Mouse (Mus musculus) olfactory bulb, adult 2 months (tissue): ENCODE measurements at regions not wholly inside any gene's neighbourhood (a gene's known extent, or its start where the extent isn't known, plus 50 kb on each side); places are given as distances from the start of the nearest gene placed in this dataset.

Experiments
- CTCF ChIP-seq: fragments of 200-500 bp; IDR thresholded peaks from 2 replicates; pipeline ENCODE4 v1.5.1; 2012; ENCODE audit warnings: low read depth, mild to moderate bottlenecking, low read length, moderate library complexity; ENCODE audit not compliant: insufficient read depth
- POLR2A ChIP-seq: fragments of 200-500 bp; IDR thresholded peaks from 2 replicates; pipeline ENCODE4 v1.6.1; 2012; ENCODE audit warnings: mild to moderate bottlenecking, low read depth, low read length, moderate library complexity; ENCODE audit not compliant: insufficient read depth

- TF ChIP-seq CTCF, result no peak
- TF ChIP-seq POLR2A, result no peak
Measured at GRCm38 (mm10) chr16:92917356-92917755, 91.4 kb upstream of the Runx1 start.
